Mouse (Mus musculus) mesoderm, embryonic 11.5 days (tissue): ENCODE data around the gene Mak.
A peak's percentile ranks its signal among the peaks of the same experiment; 100 is the strongest.

Source experiments
- DNase-seq: peaks from one replicate; pipeline ENCODE4 v3.0.0-alpha.2; 2012; ENCODE audit warnings: low read depth, low spot score

Gene Mak

GRCm38 (mm10) chr13:41079421-41079780 lies at the start of gene Mak:
Gene Mak, minus strand, starts transcription at chr13:41079706.
- DNase-seq, result peak; percentile 85

- DNase-seq, result no peak
These were observed 49.6 kb upstream of the Mak start for GRCm38 (mm10) chr13:41129061-41129460.

GRCm38 (mm10) chr13:41128326-41128725 lies 48.8 kb upstream of the Mak start:
- DNase-seq, result no peak

- DNase-seq, result no peak
These were observed 44.2 kb upstream of the Mak start for GRCm38 (mm10) chr13:41123666-41124225.

GRCm38 (mm10) chr13:41119152-41119945 lies 39.8 kb upstream of the Mak start:
- no peak for DNase-seq

GRCm38 (mm10) chr13:41113940-41114339 lies 34.4 kb upstream of the Mak start, which contains the start of gene Sycp2l:
Gene Sycp2l, plus strand, starts transcription at chr13:41114307.
- DNase-seq, result no peak

GRCm38 (mm10) chr13:41110935-41111334 lies 31.4 kb upstream of the Mak start, which contains the start of gene Gcm2:
Gene Gcm2, minus strand, starts transcription at chr13:41111035.
- DNase-seq, result no peak

- no peak for DNase-seq
These were observed 26.0 kb upstream of the Mak start for GRCm38 (mm10) chr13:41105541-41105940.

GRCm38 (mm10) chr13:41103841-41104525 lies 24.5 kb upstream of the Mak start:
- DNase-seq, result no peak

- no peak for DNase-seq
These were observed 20.5 kb upstream of the Mak start for GRCm38 (mm10) chr13:41100031-41100430.

- no peak for DNase-seq
These were observed 18.8 kb upstream of the Mak start for GRCm38 (mm10) chr13:41098325-41098724.

- no peak for DNase-seq
These were observed 18.0 kb upstream of the Mak start for GRCm38 (mm10) chr13:41097324-41098058.

- DNase-seq, result no peak
These were observed 14.7 kb upstream of the Mak start for GRCm38 (mm10) chr13:41094160-41094559.

- no peak for DNase-seq
These were observed 11.8 kb upstream of the Mak start for GRCm38 (mm10) chr13:41091271-41091670.

GRCm38 (mm10) chr13:41088746-41089145 lies 9.2 kb upstream of the Mak start:
- no peak for DNase-seq

- peak; percentile 30 for DNase-seq
These were observed 5.6 kb upstream of the Mak start for GRCm38 (mm10) chr13:41085140-41085539.

- DNase-seq, result no peak
These were observed 5.0 kb upstream of the Mak start for GRCm38 (mm10) chr13:41084521-41084920.

- no peak for DNase-seq
These were observed 1.2 kb upstream of the Mak start for GRCm38 (mm10) chr13:41080700-41081099.

- no peak for DNase-seq
These were observed 353 bp upstream of the Mak start for GRCm38 (mm10) chr13:41079859-41080258.

GRCm38 (mm10) chr13:41078690-41079420 lies 651 bp downstream of the Mak start:
- DNase-seq, result peak; percentile 12

- DNase-seq, result no peak
These were observed 1.6 kb downstream of the Mak start for GRCm38 (mm10) chr13:41077921-41078320.
